Comparison of ENCODE assay signal across 30 mouse cellular contexts in genomic region chr19:28917839-28918238, GRCm38 (mm10). TPM values are rescaled to one million over a fixed set of nuclear protein-coding genes. Genes with fewer than 3 reads are reported as not detected.
DNase-seq lines count a peak whose midpoint lies in the region; ATAC-seq and TF ChIP-seq lines count a peak whose summit lies in the region.
"Had no signal": no experiment of that assay in that cellular context is flagged by ENCODE, and none has a peak within 500 bp of the region (broad histone marks: within the 10 kb centered on the region; RNA-seq: fewer than 3 reads in every experiment).

No protein-coding gene starts in this region.

- ATAC-seq in liver, postnatal 0 days, result peak; percentile 70
- ATAC-seq in liver, embryonic 11.5 days (replicated peaks; ENCODE audit: low FRiP score), result no peak
- ATAC-seq: forebrain, embryonic 15.5 days; hindbrain, postnatal 0 days; intestine, embryonic 15.5 days; Patski had no signal

- H3K9ac ChIP-seq in liver, postnatal 0 days (replicated peaks), result no peak overlapping the region
- no peak overlapping the region for H3K9ac ChIP-seq in liver, embryonic 11.5 days (ENCODE audit: low read depth, low read length)
- H3K9ac ChIP-seq: embryonic facial prominence, embryonic 13.5 days; forebrain, embryonic 15.5 days; heart, embryonic 13.5 days; hindbrain, embryonic 12.5 days; intestine, embryonic 15.5 days; limb, embryonic 13.5 days; neural tube, embryonic 15.5 days had no signal

- no peak for TF ChIP-seq EP300 in liver, postnatal 0 days (IDR thresholded peaks at IDR 0.05; ENCODE audit: low read depth)

- DNase-seq in gastrocnemius, adult 2 months, result no peak
- no peak for DNase-seq in gastrocnemius, postnatal 25 days
- DNase-seq in kidney, adult 11 months, result peak; percentile 19
- no peak for DNase-seq in kidney, adult 8-10 months
- no peak for DNase-seq in liver, postnatal 0 days
- DNase-seq in liver, embryonic 11.5 days (ENCODE audit: low spot score), result no peak
- DNase-seq in yolk sac, embryonic 10.5 days (ENCODE audit: low spot score), result peak; percentile 33
- no peak for DNase-seq in right cerebral cortex, adult 18-20 months
- DNase-seq: adrenal gland, postnatal 10 days; cerebellum, adult 11 months; cerebellum, adult 9-11 months; heart, postnatal 10 days; kidney, postnatal 36 days; lung, postnatal 36 days; midbrain, embryonic 14.5 days; right cerebral cortex, postnatal 4 days; thymus, postnatal 4 days had no signal

- H3K9me3 ChIP-seq in liver, postnatal 0 days (ENCODE audit: low read length), result no peaks in the 10 kb centered on the region
- H3K9me3 ChIP-seq in liver, embryonic 11.5 days (ENCODE audit: control insufficient read depth, low read length), result no peaks in the 10 kb centered on the region
- H3K9me3 ChIP-seq: embryonic facial prominence, embryonic 13.5 days; forebrain, embryonic 10.5 days; forebrain, embryonic 15.5 days; heart, embryonic 13.5 days; hindbrain, embryonic 12.5 days; intestine, embryonic 15.5 days; limb, embryonic 13.5 days; neural tube, embryonic 15.5 days had no signal

- H3K27me3 ChIP-seq in liver, postnatal 0 days (ENCODE audit: insufficient read depth, low read length), result no peaks in the 10 kb centered on the region
- H3K27me3 ChIP-seq in liver, embryonic 11.5 days (replicated peaks; ENCODE audit: control insufficient read depth, insufficient read depth, low read length), result no peaks in the 10 kb centered on the region
- H3K27me3 ChIP-seq: embryonic facial prominence, embryonic 13.5 days; forebrain, embryonic 15.5 days; heart, embryonic 13.5 days; hindbrain, embryonic 12.5 days; intestine, embryonic 15.5 days; limb, embryonic 13.5 days; neural tube, embryonic 15.5 days had no signal

- no peaks in the 10 kb centered on the region for H3K36me3 ChIP-seq in liver, postnatal 0 days (replicated peaks; ENCODE audit: insufficient read depth, low read length)
- no peaks in the 10 kb centered on the region for H3K36me3 ChIP-seq in liver, embryonic 11.5 days (ENCODE audit: control insufficient read depth, insufficient read depth, low read length)
- H3K36me3 ChIP-seq: embryonic facial prominence, embryonic 13.5 days; forebrain, embryonic 10.5 days; forebrain, embryonic 15.5 days; heart, embryonic 13.5 days; hindbrain, embryonic 12.5 days; intestine, embryonic 15.5 days; limb, embryonic 13.5 days had no signal

- WGBS in liver, postnatal 0 days (ENCODE audit: insufficient replicate concordance), result 53% methylated on average over 5 of the region's 5 CpGs
- WGBS in liver, embryonic 11.5 days, result 57% methylated on average over 5 of the region's 5 CpGs

- peak overlapping the region; percentile 52; the same call in 1 of the 2 replicates for H3K27ac ChIP-seq in gastrocnemius, adult 2 months
- H3K27ac ChIP-seq in liver, postnatal 0 days (ENCODE audit: low read depth), result no peak overlapping the region
- no peak overlapping the region for H3K27ac ChIP-seq in liver, embryonic 11.5 days (ENCODE audit: low read depth, low read length)
- H3K27ac ChIP-seq: embryonic facial prominence, embryonic 13.5 days; forebrain, embryonic 10.5 days; forebrain, embryonic 15.5 days; heart, embryonic 13.5 days; hindbrain, embryonic 12.5 days; hindbrain, postnatal 0 days; intestine, embryonic 15.5 days; limb, embryonic 13.5 days; neural tube, embryonic 15.5 days had no signal

- intact Hi-C loops in gastrocnemius, adult 2 months (cut with DNase I), result no loop called here

- no peak overlapping the region for H3K4me3 ChIP-seq in gastrocnemius, adult 2 months
- no peak overlapping the region for H3K4me3 ChIP-seq in liver, postnatal 0 days (ENCODE audit: low read depth, low read length)
- no peak overlapping the region for H3K4me3 ChIP-seq in liver, embryonic 11.5 days (ENCODE audit: low read depth, low read length)
- H3K4me3 ChIP-seq: embryonic facial prominence, embryonic 13.5 days; forebrain, embryonic 10.5 days; forebrain, embryonic 15.5 days; heart, embryonic 13.5 days; hindbrain, embryonic 12.5 days; intestine, embryonic 15.5 days; limb, embryonic 13.5 days; neural tube, embryonic 15.5 days had no signal

- H3K4me1 ChIP-seq in liver, postnatal 0 days (ENCODE audit: insufficient read depth), result peaks cover 15% of the 10 kb centered on the region; the same call in 1 of the 2 replicates
- peaks cover 3% of the 10 kb centered on the region; the same call in 1 of the 2 replicates for H3K4me1 ChIP-seq in liver, embryonic 11.5 days (replicated peaks; ENCODE audit: control insufficient read depth, insufficient read depth, low read length)
- H3K4me1 ChIP-seq: embryonic facial prominence, embryonic 13.5 days; forebrain, embryonic 15.5 days; hindbrain, embryonic 12.5 days; intestine, embryonic 15.5 days; limb, embryonic 13.5 days; neural tube, embryonic 15.5 days had no signal

- no peak overlapping the region for H3K4me2 ChIP-seq in liver, postnatal 0 days (ENCODE audit: low read depth, low read length)
- no peak overlapping the region for H3K4me2 ChIP-seq in liver, embryonic 11.5 days
- H3K4me2 ChIP-seq: embryonic facial prominence, embryonic 13.5 days; forebrain, embryonic 15.5 days; heart, embryonic 13.5 days; hindbrain, embryonic 12.5 days; intestine, embryonic 15.5 days; limb, embryonic 13.5 days; neural tube, embryonic 15.5 days had no signal

- no peak for TF ChIP-seq CTCF in gastrocnemius, adult 2 months (IDR thresholded peaks at IDR 0.05)
- TF ChIP-seq CTCF in liver, postnatal 0 days (IDR thresholded peaks at IDR 0.05; ENCODE audit: low read depth), result no peak

RNA-seq across cellular contexts. Expression of gene Plpp6, which starts 45.9 kb away (rescaled TPM):
- 1 to 10 TPM; 1.8 to 1.9 TPM for total RNA-seq in gastrocnemius, adult 2 months (2021)
- 1 to 10 TPM; 1.5 to 2.0 TPM for total RNA-seq in gastrocnemius, postnatal 25 days (2021)
- 4.7 and 5.7 TPM in 2 replicates for polyA plus RNA-seq in liver, postnatal 0 days (2015; fragmentation: Nextera tagmentation; extraction: Ambion mirVana)
- polyA plus RNA-seq in liver, embryonic 11.5 days (2014; fragmentation: Nextera tagmentation; extraction: Ambion mirVana), result 3.8 and 5.0 TPM in 2 replicates

RNA-seq across cellular contexts. Expression of gene 4430402I18Rik, which starts 49.8 kb away (rescaled TPM):
- 1 to 10 TPM; 2.1 to 2.6 TPM for total RNA-seq in gastrocnemius, adult 2 months (2021)
- total RNA-seq in gastrocnemius, postnatal 25 days (2021), result under 1 TPM; 0.56 to 0.67 TPM
- 8.1 and 10.9 TPM in 2 replicates for polyA plus RNA-seq in liver, postnatal 0 days (2015; fragmentation: Nextera tagmentation; extraction: Ambion mirVana)
- 0.70 and 1.2 TPM in 2 replicates for polyA plus RNA-seq in liver, embryonic 11.5 days (2014; fragmentation: Nextera tagmentation; extraction: Ambion mirVana)
- total RNA-seq: common myeloid progenitor, adult 5-6 weeks; megakaryocyte-erythroid progenitor cell, adult 5-6 weeks; MEL had no signal

Comparison
In these comparisons a context has a peak if more than half of its experiments do, and no peak if none do; other contexts are left out.
1. DNase-seq: peak in kidney, adult 11 months (single experiment) and yolk sac, embryonic 10.5 days (single experiment); none in gastrocnemius, adult 2 months (single experiment), gastrocnemius, postnatal 25 days (single experiment), kidney, adult 8-10 months (0 of 2), liver, postnatal 0 days (single experiment), liver, embryonic 11.5 days (single experiment) and right cerebral cortex, adult 18-20 months (single experiment).